Mouse (Mus musculus): ENCODE results near the gene Ctla2b. TPM values are rescaled to one million over a fixed set of nuclear protein-coding genes. Genes with fewer than 3 reads are reported as not detected.

Gene Ctla2b
- polyA plus RNA-seq (2012; ENCODE audit: low replicate concordance): not detected in 2 replicates

GRCm38 (mm10) chr13:60897328-60897727 is at the start of gene Ctla2b:
Gene Ctla2b, minus strand, starts transcription at chr13:60897447.

GRCm38 (mm10) chr13:60941884-60942283 is 44.6 kb upstream of the Ctla2b start, which contains the start of gene Tpbpa:
Gene Tpbpa, minus strand, starts transcription at chr13:60941984.

GRCm38 (mm10) chr13:60936500-60936901 is 39.3 kb upstream of the Ctla2b start, which contains the start of the genes Gm49391 and Ctla2a:
Gene Gm49391, minus strand, starts transcription at chr13:60936571.
Gene Ctla2a, minus strand, starts transcription at chr13:60936625.

GRCm38 (mm10) chr13:60935490-60935889 is 38.2 kb upstream of the Ctla2b start, which contains the start of gene Gm49393:
Gene Gm49393, minus strand, starts transcription at chr13:60935590.

DNA sequence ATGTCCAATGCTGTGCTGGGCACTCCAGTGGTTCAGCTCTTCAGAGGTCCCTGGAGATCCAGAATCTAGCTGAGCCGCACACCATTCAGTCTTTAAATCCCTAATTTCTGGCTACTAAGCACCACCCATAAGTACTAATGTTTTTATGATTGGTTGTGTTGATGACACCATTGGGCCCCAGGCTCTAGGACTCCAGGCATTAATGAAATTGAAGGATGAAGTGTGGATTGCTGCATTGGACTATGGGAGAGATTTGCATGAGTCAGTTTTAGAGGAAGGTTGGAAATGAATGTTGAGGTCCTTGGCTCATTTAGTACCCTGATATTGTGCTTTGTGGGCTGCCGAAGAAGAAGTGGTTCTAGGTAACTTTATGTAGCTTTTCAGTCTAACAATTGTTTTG is 7.5 kb upstream of the Ctla2b start, which contains the start of gene Tpbpb:
TSS of gene Tpbpb (minus strand) at position 101 of the 400 bp plus-strand sequence.

DNA sequence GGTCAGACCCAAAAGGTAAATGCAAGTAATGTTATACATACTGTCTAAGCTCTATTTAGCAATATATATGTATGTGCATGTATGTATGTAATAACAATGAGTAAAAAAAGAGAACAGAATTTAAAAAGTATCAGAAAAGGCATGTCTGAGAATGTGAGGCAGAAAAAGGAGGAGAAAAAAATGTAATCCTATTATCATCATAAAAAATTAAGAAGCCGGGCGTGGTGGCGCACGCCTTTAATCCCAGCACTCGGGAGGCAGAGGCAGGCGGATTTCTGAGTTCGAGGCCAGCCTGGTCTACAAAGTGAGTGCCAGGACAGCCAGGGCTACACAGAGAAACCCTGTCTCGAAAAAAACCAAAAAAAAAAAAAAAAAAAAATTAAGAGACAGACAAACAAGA is 453 bp downstream of the Ctla2b start, which contains the start of gene Gm49392:
TSS of gene Gm49392 (minus strand) at position 101 of the 400 bp plus-strand sequence.

GRCm38 (mm10) chr13:60864281-60864680 is 33.0 kb downstream of the Ctla2b start, which contains the start of gene 4930486L24Rik:
Gene 4930486L24Rik, minus strand, starts transcription at chr13:60864475.

Other genes starting within 250 kb of the Ctla2b start
- not detected in 2 replicates for gene BC051665, start 111.1 kb downstream of the Ctla2b start, polyA plus RNA-seq (2012; ENCODE audit: low replicate concordance)
- not detected in 2 replicates for gene Ctsll3, start 94.6 kb downstream of the Ctla2b start, polyA plus RNA-seq (2012; ENCODE audit: low replicate concordance)
- gene 4930486L24Rik, start 33.0 kb downstream of the Ctla2b start, polyA plus RNA-seq (2012; ENCODE audit: low replicate concordance): 0.20 TPM in 1 of 2 replicates, not detected in the other
- gene Gm49392, start 553 bp downstream of the Ctla2b start, polyA plus RNA-seq (2012; ENCODE audit: low replicate concordance): not detected in 2 replicates
- gene Tpbpb, start 7.4 kb upstream of the Ctla2b start, polyA plus RNA-seq (2012; ENCODE audit: low replicate concordance): not detected in 2 replicates
- not detected in 2 replicates for gene Gm49393, start 38.1 kb upstream of the Ctla2b start, polyA plus RNA-seq (2012; ENCODE audit: low replicate concordance)
- not detected in 2 replicates for gene Gm49391, start 39.1 kb upstream of the Ctla2b start, polyA plus RNA-seq (2012; ENCODE audit: low replicate concordance)
- 0.46 and 1.5 TPM in 2 replicates for gene Ctla2a, start 39.2 kb upstream of the Ctla2b start, polyA plus RNA-seq (2012; ENCODE audit: low replicate concordance)
- gene Tpbpa, start 44.5 kb upstream of the Ctla2b start, polyA plus RNA-seq (2012; ENCODE audit: low replicate concordance): not detected in 2 replicates
- not detected in 2 replicates for gene Ctsj, start 108.5 kb upstream of the Ctla2b start, polyA plus RNA-seq (2012; ENCODE audit: low replicate concordance)
- not detected in 2 replicates for gene Ctsq, start 143.2 kb upstream of the Ctla2b start, polyA plus RNA-seq (2012; ENCODE audit: low replicate concordance)

Data from leukemia stem cell, adult 10-12 weeks (primary cell).